Mouse (Mus musculus): ENCODE measurements around the gene Tbc1d9b.

Gene Tbc1d9b

DNA sequence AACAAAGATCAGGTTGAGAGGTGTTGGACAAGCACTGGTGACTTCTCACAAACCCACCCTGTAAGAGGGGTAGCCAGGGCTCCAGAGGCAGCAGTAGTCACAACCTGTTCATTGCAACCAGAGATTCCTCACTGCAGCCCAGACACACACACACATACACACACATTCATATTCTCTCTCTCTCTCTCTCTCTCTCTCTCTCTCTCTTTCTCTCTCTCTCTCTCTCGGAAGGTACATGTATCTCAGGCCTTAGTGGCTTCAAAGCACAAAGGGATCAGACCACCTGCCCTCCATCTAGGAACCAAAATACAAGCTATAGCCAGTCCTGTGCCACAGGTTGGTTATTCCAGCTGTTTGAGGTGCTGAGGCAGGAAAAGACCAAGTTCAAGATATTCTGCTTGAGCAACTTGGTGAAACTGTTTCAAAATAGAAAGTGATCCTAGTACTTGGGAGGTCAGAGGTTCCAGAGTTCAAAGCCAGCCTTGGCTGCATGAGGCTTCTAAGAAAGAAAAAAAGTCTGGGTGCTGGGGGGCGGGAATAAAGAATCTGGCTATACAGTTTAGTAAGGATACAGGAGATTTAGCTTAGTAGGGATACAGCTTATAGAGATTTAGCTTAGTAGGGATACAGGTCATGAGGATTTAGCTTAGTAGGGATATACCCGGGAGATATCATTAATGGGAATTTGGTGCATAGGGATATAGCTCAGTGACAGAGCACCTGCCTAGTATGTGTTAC, 80.3 kb downstream of the Tbc1d9b start:
- DNase-seq = no peak

DNA sequence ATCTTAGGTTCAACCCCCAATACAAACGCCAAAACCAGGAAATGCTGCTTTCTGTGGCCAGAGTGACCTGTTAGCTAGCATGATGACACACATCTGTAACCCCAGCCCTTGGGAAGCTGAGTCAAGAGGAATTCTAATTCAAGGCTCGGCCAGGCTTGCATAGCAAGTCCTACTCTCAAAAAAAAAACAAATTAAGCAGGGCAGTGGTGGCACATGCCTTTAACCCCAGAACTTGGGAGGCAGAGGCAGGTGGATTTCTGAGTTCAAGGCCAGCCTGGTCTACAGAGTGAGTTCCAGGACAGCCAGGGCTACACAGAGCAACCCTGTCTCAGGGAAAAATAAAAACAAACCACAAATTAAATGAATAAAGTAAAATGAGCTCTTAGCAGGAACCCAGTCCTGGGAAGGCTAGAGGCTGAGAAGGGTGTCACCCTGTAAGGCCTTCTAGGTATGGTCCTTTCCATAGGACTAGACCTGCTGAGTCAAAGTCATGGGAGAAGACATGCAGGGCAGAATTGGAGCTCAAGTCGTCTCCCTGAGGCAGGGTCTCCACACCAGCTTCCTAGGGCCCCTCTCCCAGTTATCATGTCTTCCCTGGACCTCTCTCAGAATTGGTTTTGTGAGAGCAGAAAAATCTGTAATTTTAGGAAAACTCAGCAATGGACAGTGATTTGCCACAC, 81.0 kb downstream of the Tbc1d9b start:
- no peak for DNase-seq

DNA sequence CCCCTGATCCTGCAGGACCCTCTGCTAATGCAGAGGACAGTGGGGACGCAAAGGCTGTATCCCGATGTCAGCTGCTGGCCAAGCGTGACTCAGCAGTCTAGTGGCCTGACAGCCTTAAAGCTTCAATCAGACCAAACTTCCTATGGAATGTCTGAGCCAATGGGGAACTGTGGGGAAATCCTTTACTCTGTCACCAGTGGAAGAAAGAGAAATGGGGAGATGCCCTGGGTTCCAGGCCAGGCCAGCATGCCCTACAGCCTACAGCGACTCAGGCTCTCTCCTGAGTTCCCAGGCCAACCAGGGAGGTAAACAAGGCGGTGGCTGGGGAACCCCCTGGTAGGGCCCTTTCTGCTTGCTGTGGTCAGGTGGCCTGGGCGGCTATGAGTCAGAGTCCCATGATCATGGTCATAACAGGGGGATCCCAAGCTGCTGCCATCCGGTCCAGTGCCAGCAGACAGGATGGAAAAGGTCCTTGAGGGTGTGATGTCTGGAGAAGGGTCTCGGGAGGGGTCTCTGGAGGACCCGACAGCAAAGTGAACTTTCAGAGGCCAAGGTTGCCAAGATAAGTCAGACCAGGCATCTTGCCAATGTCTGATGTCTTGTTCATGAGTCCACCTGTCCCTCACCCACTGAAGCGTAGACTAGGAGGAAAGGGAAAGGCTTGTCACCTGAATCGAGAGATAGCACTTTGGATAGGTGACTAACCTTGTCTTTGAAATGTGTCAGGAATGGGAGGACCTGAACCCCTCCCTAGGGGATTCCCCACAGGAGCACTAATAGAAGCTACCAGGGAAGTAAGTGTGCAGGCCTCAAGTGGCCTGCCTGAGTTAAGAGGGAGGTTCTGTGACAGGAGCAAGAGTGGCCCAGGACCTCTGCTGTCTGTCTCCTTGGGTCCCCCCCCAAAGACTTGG, 81.9 kb downstream of the Tbc1d9b start:
- no peak for DNase-seq

DNA sequence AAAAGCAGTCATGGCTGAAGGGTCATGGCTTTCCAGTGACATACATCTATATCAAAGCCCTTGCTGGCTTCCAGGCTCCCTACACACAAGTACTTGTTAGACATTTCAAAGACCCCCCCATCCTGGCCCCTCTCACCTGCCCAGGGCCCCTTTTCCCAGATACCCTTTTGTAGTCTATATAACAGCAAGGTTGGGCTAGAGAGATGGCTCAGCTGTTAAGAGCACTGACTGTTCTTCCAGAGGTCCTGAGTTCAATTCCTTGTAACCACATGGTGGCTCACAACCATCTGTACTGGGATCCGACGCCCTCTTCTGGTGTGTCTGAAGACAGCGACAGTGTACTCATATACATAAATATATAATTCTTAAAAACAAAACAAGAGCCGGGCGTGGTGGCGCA, 83.4 kb downstream of the Tbc1d9b start:
- no peak for DNase-seq

DNA sequence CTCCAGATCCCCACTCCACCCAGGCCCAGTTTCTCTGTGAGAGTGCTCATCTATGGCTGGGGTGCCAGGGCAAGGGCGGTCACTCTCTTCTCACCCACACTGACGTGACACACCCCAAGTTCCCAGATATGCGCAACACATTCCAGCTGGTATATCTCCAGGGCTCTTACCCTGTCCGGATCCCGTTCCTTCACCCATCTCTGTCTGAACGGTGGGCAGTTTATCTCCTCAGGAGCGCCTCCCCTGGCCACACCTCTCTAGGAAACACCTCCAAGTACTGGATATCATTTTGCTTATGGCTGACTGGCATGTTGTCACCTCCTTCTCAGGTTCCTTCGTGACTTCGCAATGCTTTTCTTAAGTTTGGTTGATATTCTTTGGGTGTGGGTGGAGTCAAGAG, 84.4 kb downstream of the Tbc1d9b start:
- no peak for DNase-seq

DNA sequence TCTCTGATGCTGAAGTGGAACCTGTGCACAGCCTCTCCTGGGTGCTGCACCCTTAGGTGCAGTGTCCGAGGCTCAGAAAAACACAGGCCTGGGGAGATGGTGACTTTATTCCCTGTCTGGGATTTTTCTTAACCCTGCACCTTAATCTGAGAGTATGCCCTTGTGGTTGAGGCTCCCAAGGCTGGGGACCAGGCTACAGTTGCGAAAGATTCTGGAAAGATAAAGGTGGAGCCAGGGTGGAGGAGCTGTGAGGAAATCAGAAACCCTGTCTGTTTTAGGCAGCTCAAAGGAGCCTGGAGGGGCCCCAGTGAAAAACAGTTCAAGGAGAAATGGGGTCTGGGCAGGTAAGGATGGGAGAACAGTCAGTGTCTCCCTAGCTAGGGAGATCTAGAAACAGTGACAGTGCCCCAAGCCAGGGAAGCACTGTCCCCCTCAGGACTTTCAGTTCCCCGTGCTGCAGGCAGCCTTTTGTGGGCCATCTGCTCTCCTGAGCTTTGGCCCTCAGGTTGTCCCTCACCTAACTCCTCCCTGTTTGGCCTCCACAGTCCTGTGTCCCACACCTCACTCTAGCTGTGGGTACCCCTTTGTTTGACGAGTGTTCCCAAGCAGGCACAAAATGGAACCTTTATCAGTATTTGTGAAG, 85.6 kb downstream of the Tbc1d9b start:
- no peak for DNase-seq

DNA sequence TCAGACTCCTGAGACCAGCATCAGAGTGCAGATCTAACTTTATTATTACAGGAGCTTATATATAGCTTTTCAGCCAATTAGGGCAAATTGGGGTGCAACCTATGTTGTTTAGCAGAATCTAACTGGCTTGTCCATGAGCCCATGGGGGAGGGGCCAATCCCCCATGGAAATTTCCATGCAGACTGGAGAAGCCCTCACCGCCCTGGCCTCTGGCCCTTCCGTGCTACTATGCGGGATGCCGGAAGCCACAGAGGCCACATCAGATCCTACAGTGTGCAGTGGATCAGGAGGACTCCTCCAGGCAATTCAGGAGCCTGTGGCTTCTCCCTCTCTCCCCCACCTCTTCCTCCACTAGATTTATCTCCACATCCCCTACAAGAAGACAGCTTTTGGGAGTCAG, 86.6 kb downstream of the Tbc1d9b start:
- no peak for DNase-seq

DNA sequence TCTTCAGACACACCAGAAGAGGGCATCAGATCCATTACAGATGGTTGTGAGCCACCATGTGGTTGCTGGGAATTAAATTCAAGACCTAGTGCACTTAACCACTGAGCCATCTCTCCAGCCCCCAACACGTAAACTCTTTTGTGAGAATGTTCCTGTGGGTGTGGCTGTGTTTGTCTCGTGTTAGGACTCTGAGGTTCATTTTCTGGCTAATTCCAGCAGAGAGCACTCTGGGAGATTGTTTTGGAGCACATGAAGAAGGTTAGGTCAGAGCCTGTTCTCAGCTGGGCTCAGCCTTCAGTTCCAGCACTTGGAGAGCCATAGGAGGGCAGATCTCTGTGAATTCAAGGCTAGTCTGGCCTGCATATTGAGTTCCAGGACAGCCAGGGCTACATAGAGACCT, 88.6 kb downstream of the Tbc1d9b start:
- no peak for DNase-seq
